23 mouse cellular contexts compared by ENCODE assay signal in genomic region chr3:133579671-133580070, GRCm38 (mm10). TPM values are rescaled to one million over a fixed set of nuclear protein-coding genes. Genes with fewer than 3 reads are reported as not detected.
DNase-seq lines count a peak whose midpoint lies in the region; ATAC-seq and TF ChIP-seq lines count a peak whose summit lies in the region.
"Had no signal": no experiment of that assay in that cellular context is flagged by ENCODE, and none has a peak within 500 bp of the region (broad histone marks: within the 10 kb centered on the region; RNA-seq: fewer than 3 reads in every experiment).

No protein-coding gene starts in this region.

- H3K4me3 ChIP-seq in kidney, embryonic 15.5 days (replicated peaks): no peak overlapping the region
- no peak overlapping the region for H3K4me3 ChIP-seq in kidney, adult 2 months (ENCODE audit: insufficient read depth, low read depth, low read length)
- 0 out of 2 replicates have a peak overlapping the region, but pooled peaks have one; percentile 14 for H3K4me3 ChIP-seq in E14TG2a.4 (replicated peaks; ENCODE audit: low read length)
- H3K4me3 ChIP-seq in embryonic facial prominence, embryonic 10.5 days: no peak overlapping the region
- no peak overlapping the region for H3K4me3 ChIP-seq in midbrain, postnatal 0 days (ENCODE audit: low read depth, low read length)
- H3K4me3 ChIP-seq: forebrain, embryonic 10.5 days; forebrain, embryonic 13.5 days; hindbrain, embryonic 10.5 days; hindbrain, embryonic 13.5 days; intestine, embryonic 15.5 days had no signal

- H3K27me3 ChIP-seq in kidney, embryonic 15.5 days: no peaks in the 10 kb centered on the region
- H3K27me3 ChIP-seq in kidney, adult 2 months (replicated peaks; ENCODE audit: control insufficient read depth, insufficient read depth, low read length): no peaks in the 10 kb centered on the region; the same call in 1 of the 2 replicates
- no peaks in the 10 kb centered on the region for H3K27me3 ChIP-seq in E14TG2a.4 (ENCODE audit: insufficient read depth, low read length)
- H3K27me3 ChIP-seq in embryonic facial prominence, embryonic 10.5 days (replicated peaks; ENCODE audit: low read depth, poor library complexity, severe bottlenecking): no peaks in the 10 kb centered on the region
- no peaks in the 10 kb centered on the region for H3K27me3 ChIP-seq in midbrain, postnatal 0 days (ENCODE audit: insufficient read depth, low read length)
- H3K27me3 ChIP-seq: forebrain, embryonic 13.5 days; hindbrain, embryonic 13.5 days; intestine, embryonic 15.5 days had no signal

- 0 out of 2 replicates have a peak, but pooled peaks have one; percentile 2 for ATAC-seq in kidney, embryonic 15.5 days (replicated peaks; ENCODE audit: low FRiP score)
- no peak for ATAC-seq in midbrain, postnatal 0 days (ENCODE audit: low FRiP score)
- ATAC-seq: CD4-positive, CD25-positive, alpha-beta regulatory T cell, adult 4 months; forebrain, embryonic 13.5 days; forebrain, embryonic 16.5 days; hindbrain, embryonic 16.5 days; intestine, embryonic 15.5 days had no signal

- H3K9ac ChIP-seq in kidney, embryonic 15.5 days: no peak overlapping the region
- no peak overlapping the region for H3K9ac ChIP-seq in midbrain, postnatal 0 days (replicated peaks; ENCODE audit: low read length, poor library complexity, severe bottlenecking)
- H3K9ac ChIP-seq: forebrain, embryonic 13.5 days; hindbrain, embryonic 13.5 days; intestine, embryonic 15.5 days had no signal

- no peaks in the 10 kb centered on the region for H3K36me3 ChIP-seq in kidney, embryonic 15.5 days
- no peaks in the 10 kb centered on the region for H3K36me3 ChIP-seq in kidney, adult 2 months (ENCODE audit: control insufficient read depth, insufficient read depth, low read length)
- no peaks in the 10 kb centered on the region for H3K36me3 ChIP-seq in E14TG2a.4 (ENCODE audit: insufficient read depth, low read length)
- no peaks in the 10 kb centered on the region for H3K36me3 ChIP-seq in embryonic facial prominence, embryonic 10.5 days (replicated peaks)
- H3K36me3 ChIP-seq in midbrain, postnatal 0 days (ENCODE audit: insufficient read depth, low read length): no peaks in the 10 kb centered on the region
- H3K36me3 ChIP-seq: forebrain, embryonic 10.5 days; hindbrain, embryonic 10.5 days; hindbrain, embryonic 13.5 days; intestine, embryonic 15.5 days had no signal

- H3K27ac ChIP-seq in kidney, embryonic 15.5 days: no peak overlapping the region
- H3K27ac ChIP-seq in kidney, adult 2 months (ENCODE audit: insufficient read depth, low read depth, low read length): no peak overlapping the region
- H3K27ac ChIP-seq in embryonic facial prominence, embryonic 10.5 days (replicated peaks): peak overlapping the region; percentile 6; the same call in 1 of the 2 replicates
- no peak overlapping the region for H3K27ac ChIP-seq in midbrain, postnatal 0 days (ENCODE audit: low read depth, low read length)
- H3K27ac ChIP-seq: forebrain, embryonic 10.5 days; forebrain, embryonic 13.5 days; hindbrain, embryonic 10.5 days; hindbrain, embryonic 13.5 days; intestine, embryonic 15.5 days had no signal

- TF ChIP-seq POLR2A in kidney, adult 2 months (IDR thresholded peaks at IDR 0.05; ENCODE audit: low read depth, low read length): no peak

- WGBS in kidney, embryonic 15.5 days: 79% methylated on average over 9 of the region's 9 CpGs
- WGBS in kidney, adult 2 months: 80% methylated on average over 9 of the region's 9 CpGs
- WGBS in embryonic facial prominence, embryonic 10.5 days: 93% methylated on average over 9 of the region's 9 CpGs
- WGBS in midbrain, postnatal 0 days: 93% methylated on average over 9 of the region's 9 CpGs

- no peaks in the 10 kb centered on the region for H3K9me3 ChIP-seq in kidney, embryonic 15.5 days (replicated peaks)
- no peaks in the 10 kb centered on the region for H3K9me3 ChIP-seq in E14TG2a.4 (ENCODE audit: low read length)
- H3K9me3 ChIP-seq in embryonic facial prominence, embryonic 10.5 days: no peaks in the 10 kb centered on the region
- no peaks in the 10 kb centered on the region for H3K9me3 ChIP-seq in midbrain, postnatal 0 days (ENCODE audit: low read length)
- H3K9me3 ChIP-seq: forebrain, embryonic 10.5 days; forebrain, embryonic 13.5 days; hindbrain, embryonic 10.5 days; hindbrain, embryonic 13.5 days; intestine, embryonic 15.5 days had no signal

- no peak for TF ChIP-seq CTCF in kidney, adult 2 months (conservative IDR thresholded peaks at IDR 0.05; ENCODE audit: insufficient read depth, insufficient read length, low read depth, low read length)
- no peak for TF ChIP-seq CTCF in E14TG2a.4 (conservative IDR thresholded peaks at IDR 0.05; ENCODE audit: low read length)
- no peak for TF ChIP-seq CTCF in midbrain, postnatal 0 days (IDR thresholded peaks at IDR 0.05)

- no peak overlapping the region for H3K4me2 ChIP-seq in kidney, embryonic 15.5 days
- no peak overlapping the region for H3K4me2 ChIP-seq in midbrain, postnatal 0 days (ENCODE audit: low read depth, low read length, poor library complexity, severe bottlenecking)
- H3K4me2 ChIP-seq: forebrain, embryonic 13.5 days; heart, embryonic 11.5 days; hindbrain, embryonic 13.5 days; intestine, embryonic 15.5 days had no signal

- DNase-seq in kidney, adult 2 months: no peak
- DNase-seq in embryonic facial prominence, embryonic 10.5 days (ENCODE audit: low spot score): no peak
- no peak for DNase-seq in midbrain, postnatal 0 days (ENCODE audit: low spot score)
- no peak for DNase-seq in cerebellum, adult 9-11 months
- DNase-seq: adrenal gland, adult 2 months; adrenal gland, postnatal 14 days; cerebellum, adult 2 months; cerebellum, postnatal 10 days; cerebellum, postnatal 36 days; gastrocnemius, postnatal 10 days; gastrocnemius, postnatal 36 days; heart, postnatal 36 days had no signal

- H3K4me1 ChIP-seq in kidney, embryonic 15.5 days: peaks cover 4% of the 10 kb centered on the region; the same call in 1 of the 2 replicates
- H3K4me1 ChIP-seq in kidney, adult 2 months (ENCODE audit: control insufficient read depth, insufficient read depth, low read length): no peaks in the 10 kb centered on the region
- peaks cover 11% of the 10 kb centered on the region for H3K4me1 ChIP-seq in E14TG2a.4 (replicated peaks; ENCODE audit: low read depth, low read length)
- peaks cover 8% of the 10 kb centered on the region for H3K4me1 ChIP-seq in embryonic facial prominence, embryonic 10.5 days
- H3K4me1 ChIP-seq in midbrain, postnatal 0 days (ENCODE audit: insufficient read depth, low read length): no peaks in the 10 kb centered on the region
- H3K4me1 ChIP-seq: forebrain, embryonic 13.5 days; hindbrain, embryonic 10.5 days; hindbrain, embryonic 13.5 days; intestine, embryonic 15.5 days had no signal

RNA-seq across cellular contexts. Expression of gene Tet2, which starts 34.7 kb away (rescaled TPM):
- 20.0 and 23.3 TPM in 2 replicates for polyA plus RNA-seq in kidney, embryonic 15.5 days (2015; fragmentation: Nextera tagmentation; extraction: Ambion mirVana)
- 15.9 and 22.6 TPM in 2 replicates for polyA plus RNA-seq in kidney, adult 2 months (2012; rRNA removed)
- polyA plus RNA-seq in embryonic facial prominence, embryonic 10.5 days (2016; fragmentation: Nextera tagmentation; extraction: Ambion mirVana): 18.5 and 19.0 TPM in 2 replicates
- total RNA-seq in midbrain, postnatal 0 days (2014; rRNA removed): 46.5 and 49.1 TPM in 2 replicates
- polyA plus RNA-seq in midbrain, postnatal 0 days (2015; fragmentation: Nextera tagmentation; extraction: Ambion mirVana): 12.6 and 17.2 TPM in 2 replicates
